Mouse (Mus musculus): Measurements from ENCODE around the gene Gm813. TPM values are rescaled to one million over a fixed set of nuclear protein-coding genes. Genes with fewer than 3 reads are reported as not detected.

Gene Gm813
- polyA plus RNA-seq, 2 experiments, result not detected

GRCm38 (mm10) chr16:58658668-58659067, 41.9 kb upstream of the Gm813 start:
- no peaks in the 10 kb centered on the region for H3K4me1 ChIP-seq (ENCODE audit: control insufficient read depth, insufficient read depth, low read length)
- H3K4me3 ChIP-seq (replicated peaks; ENCODE audit: low read length), result no peak overlapping the region
- DNase-seq (ENCODE audit: low spot score), result no peak
- H3K27me3 ChIP-seq (ENCODE audit: control insufficient read depth, insufficient read depth, low read length), result no peaks in the 10 kb centered on the region
- H3K9me3 ChIP-seq (ENCODE audit: control insufficient read depth, low read length), result no peaks in the 10 kb centered on the region
- no peak overlapping the region for H3K9ac ChIP-seq (ENCODE audit: low read depth, low read length, severe bottlenecking)
- 88% methylated on average over 6 of the region's 6 CpGs for WGBS
- ATAC-seq (ENCODE audit: low FRiP score, low read depth), result no peak
- no peaks in the 10 kb centered on the region for H3K36me3 ChIP-seq (ENCODE audit: control insufficient read depth, insufficient read depth, low read length)
- H3K4me2 ChIP-seq (replicated peaks; ENCODE audit: low read depth, low read length, severe bottlenecking), result no peak overlapping the region
- no peak for TF ChIP-seq POLR2A (IDR thresholded peaks at IDR 0.05; ENCODE audit: borderline replicate concordance, extremely low read depth, insufficient read depth, insufficient read length)
- H3K27ac ChIP-seq (replicated peaks; ENCODE audit: low read depth, low read length), result no peak overlapping the region

- ATAC-seq (ENCODE audit: low FRiP score, low read depth) (no peak), DNase-seq (ENCODE audit: low spot score) (no peak)
- Histone ChIP-seq H3K4me3 (replicated peaks; ENCODE audit: low read length) (no peak overlapping the region), H3K4me2 (replicated peaks; ENCODE audit: low read depth, low read length, severe bottlenecking) (no peak overlapping the region), H3K27me3 (ENCODE audit: control insufficient read depth, insufficient read depth, low read length) (no peaks in the 10 kb centered on the region), H3K4me1 (ENCODE audit: control insufficient read depth, insufficient read depth, low read length) (no peaks in the 10 kb centered on the region), H3K27ac (replicated peaks; ENCODE audit: low read depth, low read length) (no peak overlapping the region), H3K9ac (ENCODE audit: low read depth, low read length, severe bottlenecking) (no peak overlapping the region), H3K9me3 (ENCODE audit: control insufficient read depth, low read length) (no peaks in the 10 kb centered on the region), H3K36me3 (ENCODE audit: control insufficient read depth, insufficient read depth, low read length) (no peaks in the 10 kb centered on the region)
- WGBS, result 88% methylated on average over 4 of the region's 4 CpGs
- no peak for TF ChIP-seq POLR2A (IDR thresholded peaks at IDR 0.05; ENCODE audit: borderline replicate concordance, extremely low read depth, insufficient read depth, insufficient read length)
These were observed 39.7 kb upstream of the Gm813 start for GRCm38 (mm10) chr16:58656526-58656925.

GRCm38 (mm10) chr16:58655751-58656150, 39.0 kb upstream of the Gm813 start:
- Histone ChIP-seq H3K4me3 (replicated peaks; ENCODE audit: low read length) (no peak overlapping the region), H3K36me3 (ENCODE audit: control insufficient read depth, insufficient read depth, low read length) (no peaks in the 10 kb centered on the region), H3K9ac (ENCODE audit: low read depth, low read length, severe bottlenecking) (no peak overlapping the region), H3K27ac (replicated peaks; ENCODE audit: low read depth, low read length) (no peak overlapping the region), H3K4me1 (ENCODE audit: control insufficient read depth, insufficient read depth, low read length) (no peaks in the 10 kb centered on the region), H3K27me3 (ENCODE audit: control insufficient read depth, insufficient read depth, low read length) (no peaks in the 10 kb centered on the region), H3K4me2 (replicated peaks; ENCODE audit: low read depth, low read length, severe bottlenecking) (no peak overlapping the region), H3K9me3 (ENCODE audit: control insufficient read depth, low read length) (no peaks in the 10 kb centered on the region)
- TF ChIP-seq POLR2A (IDR thresholded peaks at IDR 0.05; ENCODE audit: borderline replicate concordance, extremely low read depth, insufficient read depth, insufficient read length), result no peak
- DNase-seq (ENCODE audit: low spot score), result no peak
- ATAC-seq (ENCODE audit: low FRiP score, low read depth), result no peak

GRCm38 (mm10) chr16:58649979-58650378, 33.2 kb upstream of the Gm813 start:
- ATAC-seq (ENCODE audit: low FRiP score, low read depth) (no peak), DNase-seq (ENCODE audit: low spot score) (no peak)
- Histone ChIP-seq H3K9me3 (ENCODE audit: control insufficient read depth, low read length) (no peaks in the 10 kb centered on the region), H3K36me3 (ENCODE audit: control insufficient read depth, insufficient read depth, low read length) (no peaks in the 10 kb centered on the region), H3K4me3 (replicated peaks; ENCODE audit: low read length) (no peak overlapping the region), H3K27ac (replicated peaks; ENCODE audit: low read depth, low read length) (no peak overlapping the region), H3K27me3 (ENCODE audit: control insufficient read depth, insufficient read depth, low read length) (no peaks in the 10 kb centered on the region), H3K4me2 (replicated peaks; ENCODE audit: low read depth, low read length, severe bottlenecking) (no peak overlapping the region), H3K9ac (ENCODE audit: low read depth, low read length, severe bottlenecking) (no peak overlapping the region), H3K4me1 (ENCODE audit: control insufficient read depth, insufficient read depth, low read length) (no peaks in the 10 kb centered on the region)
- 93% methylated on average over 10 of the region's 10 CpGs for WGBS
- TF ChIP-seq POLR2A (IDR thresholded peaks at IDR 0.05; ENCODE audit: borderline replicate concordance, extremely low read depth, insufficient read depth, insufficient read length), result no peak

GRCm38 (mm10) chr16:58638689-58639175, 22.0 kb upstream of the Gm813 start, which contains the start of gene E330017A01Rik:
Gene E330017A01Rik (minus strand): TSS chr16:58638739.
- 91% methylated on average over 3 of the region's 3 CpGs for WGBS
- Histone ChIP-seq H3K4me2 (replicated peaks; ENCODE audit: low read depth, low read length, severe bottlenecking) (no peak within 1 kb of the TSS), H3K27ac (replicated peaks; ENCODE audit: low read depth, low read length) (no peak within 1 kb of the TSS), H3K4me1 (ENCODE audit: control insufficient read depth, insufficient read depth, low read length) (no peaks in the 10 kb centered on the region), H3K27me3 (ENCODE audit: control insufficient read depth, insufficient read depth, low read length) (no peaks in the 10 kb centered on the region), H3K36me3 (ENCODE audit: control insufficient read depth, insufficient read depth, low read length) (no peaks in the 10 kb centered on the region), H3K4me3 (replicated peaks; ENCODE audit: low read length) (no peak within 1 kb of the TSS), H3K9ac (ENCODE audit: low read depth, low read length, severe bottlenecking) (no peak within 1 kb of the TSS), H3K9me3 (ENCODE audit: control insufficient read depth, low read length) (no peaks in the 10 kb centered on the region)
- no peak for TF ChIP-seq POLR2A (IDR thresholded peaks at IDR 0.05; ENCODE audit: borderline replicate concordance, extremely low read depth, insufficient read depth, insufficient read length)
- ATAC-seq (ENCODE audit: low FRiP score, low read depth) (no peak), DNase-seq (ENCODE audit: low spot score) (no peak)

GRCm38 (mm10) chr16:58638016-58638415, 21.2 kb upstream of the Gm813 start:
- DNase-seq (ENCODE audit: low spot score) (no peak), ATAC-seq (ENCODE audit: low FRiP score, low read depth) (no peak)
- WGBS, result 70% methylated on average over 7 of the region's 7 CpGs
- Histone ChIP-seq H3K4me3 (replicated peaks; ENCODE audit: low read length) (no peak overlapping the region), H3K9ac (ENCODE audit: low read depth, low read length, severe bottlenecking) (no peak overlapping the region), H3K4me1 (ENCODE audit: control insufficient read depth, insufficient read depth, low read length) (no peaks in the 10 kb centered on the region), H3K27ac (replicated peaks; ENCODE audit: low read depth, low read length) (no peak overlapping the region), H3K27me3 (ENCODE audit: control insufficient read depth, insufficient read depth, low read length) (no peaks in the 10 kb centered on the region), H3K4me2 (replicated peaks; ENCODE audit: low read depth, low read length, severe bottlenecking) (no peak overlapping the region), H3K9me3 (ENCODE audit: control insufficient read depth, low read length) (no peaks in the 10 kb centered on the region), H3K36me3 (ENCODE audit: control insufficient read depth, insufficient read depth, low read length) (no peaks in the 10 kb centered on the region)
- no peak for TF ChIP-seq POLR2A (IDR thresholded peaks at IDR 0.05; ENCODE audit: borderline replicate concordance, extremely low read depth, insufficient read depth, insufficient read length)
